Mouse (Mus musculus) heart, adult 11 months (tissue): ENCODE data around the gene Snapc1.

Source experiments
- DNase-seq: peaks from one replicate; pipeline ENCODE4 v3.0.0; 2022

Snapc1 gene

GRCm38 (mm10) chr12:73964291-73965281 lies at the start of gene Snapc1:
Gene Snapc1 (plus strand): TSS chr12:73964481.
- DNase-seq: peak; percentile 100

GRCm38 (mm10) chr12:73918479-73918878 lies 45.8 kb upstream of the Snapc1 start:
- DNase-seq: no peak

DNA sequence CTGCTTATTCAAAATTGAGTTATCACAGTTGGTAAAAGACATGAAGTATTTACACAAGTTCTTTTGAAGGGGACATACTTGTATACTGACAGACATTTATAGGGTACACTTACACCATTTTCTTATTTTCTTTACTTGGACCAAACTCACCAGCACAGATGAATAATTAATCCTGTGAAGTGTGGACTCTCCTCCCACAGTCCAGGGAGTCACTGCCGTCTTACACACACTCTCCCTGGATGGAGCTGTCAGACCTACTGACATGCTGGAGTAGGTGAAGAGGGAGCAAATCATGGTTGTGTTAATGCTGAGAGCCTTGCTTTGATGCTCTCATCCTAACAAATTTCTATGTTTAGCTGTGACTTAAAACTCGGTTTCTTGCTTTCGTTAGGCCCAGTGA lies 34.0 kb upstream of the Snapc1 start:
- no peak for DNase-seq

DNA sequence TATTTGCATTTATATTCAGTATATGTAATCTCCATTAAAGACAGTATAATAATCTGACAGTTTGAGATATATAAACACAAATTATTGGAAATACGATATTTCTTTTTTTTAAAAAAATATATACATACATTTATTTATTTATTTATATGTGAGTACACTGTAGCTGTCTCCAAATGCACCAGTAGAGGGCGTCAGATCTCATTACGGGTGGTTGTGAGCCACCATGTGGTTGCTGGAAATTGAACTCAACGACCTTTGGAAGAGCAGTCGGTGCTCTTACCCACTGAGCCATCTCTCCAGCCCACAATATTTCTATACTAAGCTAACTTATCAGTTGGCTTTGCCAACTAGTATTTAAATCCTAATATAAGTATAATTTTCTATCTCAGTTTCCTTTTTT lies 33.0 kb upstream of the Snapc1 start:
- no peak for DNase-seq

GRCm38 (mm10) chr12:73934528-73934927 lies 29.8 kb upstream of the Snapc1 start:
- no peak for DNase-seq

GRCm38 (mm10) chr12:73937353-73937752 lies 26.9 kb upstream of the Snapc1 start, which contains the start of gene Gm49321:
Gene Gm49321 (plus strand): TSS chr12:73937653.
- DNase-seq: no peak

- peak; percentile 95 for DNase-seq
Observed at GRCm38 (mm10) chr12:73939542-73939941, 24.7 kb upstream of the Snapc1 start.

DNA sequence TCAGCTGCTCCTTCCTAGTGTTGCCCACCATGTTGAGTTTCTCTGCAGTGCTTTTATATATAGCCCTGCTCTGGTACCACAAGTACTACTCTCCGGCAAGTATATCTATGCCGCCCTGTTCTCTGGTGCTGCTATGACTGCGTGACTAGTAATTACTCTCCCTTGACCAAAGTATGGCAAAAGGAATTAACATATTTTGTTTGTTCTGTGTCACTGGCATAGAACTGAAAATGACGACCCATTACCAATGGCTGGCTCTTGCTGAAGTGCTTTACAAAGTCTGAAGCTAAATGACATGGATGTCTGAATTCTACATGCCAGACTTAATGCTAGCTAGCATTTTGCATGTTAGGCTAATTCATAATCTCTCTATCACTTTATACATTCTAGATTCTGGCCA lies 15.9 kb upstream of the Snapc1 start:
- DNase-seq: peak; percentile 76

GRCm38 (mm10) chr12:73949318-73950058 lies 14.8 kb upstream of the Snapc1 start:
- DNase-seq: peak; percentile 95

DNA sequence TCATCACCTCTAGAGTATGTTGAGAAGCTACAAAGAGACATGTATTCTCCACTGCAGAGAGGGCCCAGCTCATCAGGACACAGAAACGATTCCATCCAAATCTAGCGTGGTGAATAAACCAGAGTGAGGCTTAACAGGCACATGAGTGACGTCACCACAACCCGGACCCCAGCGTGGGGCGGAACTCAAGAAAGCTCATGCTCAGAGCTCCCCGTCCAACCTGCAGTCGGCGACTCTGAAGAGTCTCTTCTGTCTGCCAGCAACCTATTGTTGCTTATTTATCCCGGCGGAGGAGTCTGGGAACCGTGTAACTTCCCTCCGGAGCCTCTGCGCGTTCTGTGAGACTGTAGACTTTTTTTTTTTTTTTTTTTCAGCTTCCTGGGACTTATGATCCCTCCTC lies 11.4 kb upstream of the Snapc1 start:
- DNase-seq: peak; percentile 92

GRCm38 (mm10) chr12:73953420-73954186 lies 10.7 kb upstream of the Snapc1 start:
- DNase-seq: peak; percentile 68

DNA sequence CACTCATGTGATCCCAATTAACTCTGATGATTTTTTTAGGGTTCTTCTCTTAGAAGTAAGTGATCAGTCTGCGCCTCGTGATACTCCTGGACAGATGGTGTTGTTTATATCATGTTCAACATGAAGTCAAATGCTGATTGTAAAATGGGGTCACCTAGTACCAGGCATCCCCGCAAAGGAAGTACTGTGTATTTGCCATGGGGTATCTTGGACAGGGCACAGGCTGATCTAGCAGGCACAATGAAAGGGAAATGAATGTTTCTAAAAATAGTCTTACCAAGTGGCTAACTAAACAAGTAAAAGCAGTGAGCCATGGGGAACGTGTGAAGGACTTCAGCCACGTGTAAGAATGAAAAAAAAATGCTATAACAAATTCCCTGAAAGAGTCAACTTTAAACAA lies 9.5 kb upstream of the Snapc1 start:
- no peak for DNase-seq

- DNase-seq: peak; percentile 23
Observed at GRCm38 (mm10) chr12:73957676-73958075, 6.6 kb upstream of the Snapc1 start.

- peak; percentile 66 for DNase-seq
Observed at GRCm38 (mm10) chr12:73958830-73959229, 5.5 kb upstream of the Snapc1 start.

DNA sequence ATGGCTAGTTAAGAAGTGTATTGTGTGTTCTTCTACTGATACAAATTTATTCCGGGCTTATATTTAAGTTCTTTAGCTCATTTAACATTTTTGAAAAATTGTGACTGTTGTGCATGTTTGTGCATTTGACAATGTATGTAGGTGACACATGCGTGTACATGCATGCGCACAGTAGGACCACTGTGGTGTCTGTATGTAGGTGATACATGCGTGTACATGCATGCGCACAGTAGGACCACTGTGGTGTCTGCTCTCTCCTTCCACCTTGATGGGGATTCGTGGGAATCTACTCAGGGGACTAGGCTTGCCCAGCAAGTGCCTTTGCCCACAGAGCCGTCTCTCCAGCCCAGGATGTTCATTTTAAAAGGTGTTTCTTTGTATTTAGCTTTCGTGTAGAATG lies 4.9 kb downstream of the Snapc1 start:
- peak; percentile 49 for DNase-seq

- DNase-seq: no peak
Observed at GRCm38 (mm10) chr12:73974584-73974983, 10.3 kb downstream of the Snapc1 start.

DNA sequence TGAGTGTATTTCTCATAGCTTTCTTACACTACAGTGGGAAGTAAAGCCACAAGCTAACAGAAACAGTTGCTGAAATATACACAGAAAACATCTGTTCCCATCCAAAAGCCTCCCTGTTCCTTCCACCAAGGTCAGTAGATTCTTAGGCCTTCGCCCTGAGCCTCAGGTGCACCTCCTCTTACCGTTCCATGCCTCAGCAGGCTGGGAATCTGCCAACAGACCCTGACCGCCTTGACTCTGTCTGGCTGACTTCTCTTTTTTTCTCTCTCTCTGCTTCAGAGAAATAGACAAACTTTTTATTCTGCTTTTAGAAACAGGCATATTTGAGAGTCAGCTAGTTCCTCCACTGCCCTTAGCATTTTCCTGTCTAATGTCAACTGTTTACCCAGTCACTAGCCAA lies 13.9 kb downstream of the Snapc1 start:
- DNase-seq: no peak

DNA sequence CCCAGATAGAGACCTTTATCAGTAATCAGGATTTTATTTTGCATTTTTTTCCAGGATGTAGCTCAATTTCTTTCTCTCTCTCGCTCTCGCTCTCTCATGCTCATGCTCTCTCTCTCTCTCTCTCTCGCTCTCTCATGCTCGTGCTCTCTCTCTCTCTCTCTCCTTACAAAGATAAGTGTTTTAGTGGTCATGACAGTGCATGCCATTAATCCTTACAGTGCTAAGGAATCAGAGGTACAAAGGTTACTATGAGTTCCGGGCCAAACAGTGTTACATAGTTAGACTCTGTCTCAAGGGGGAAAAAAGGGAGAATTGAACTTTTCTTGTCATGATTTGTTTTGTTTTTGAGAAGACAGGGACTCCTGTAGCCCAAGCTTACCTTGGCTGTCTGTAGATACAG lies 15.4 kb downstream of the Snapc1 start:
- no peak for DNase-seq

DNA sequence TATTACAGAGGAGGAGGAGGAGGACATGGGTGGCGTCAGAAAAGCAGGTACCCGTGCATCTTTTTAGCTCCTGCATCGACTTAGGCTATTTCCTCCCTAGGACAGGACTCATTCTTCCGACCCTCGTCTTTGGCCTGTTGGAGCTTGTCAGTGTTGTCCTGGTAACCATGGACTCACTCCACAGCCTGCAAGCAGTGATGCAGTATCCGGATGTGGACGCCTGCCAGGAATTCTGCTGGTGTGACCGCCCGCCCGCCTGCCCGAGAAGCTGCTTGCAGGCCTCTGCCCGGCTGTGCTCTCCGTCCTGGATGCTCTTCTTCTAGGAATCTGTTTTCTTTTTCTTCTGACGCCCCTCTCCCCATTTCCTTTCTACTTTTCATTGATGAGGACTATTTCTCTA lies 18.3 kb downstream of the Snapc1 start:
- peak; percentile 96 for DNase-seq

DNA sequence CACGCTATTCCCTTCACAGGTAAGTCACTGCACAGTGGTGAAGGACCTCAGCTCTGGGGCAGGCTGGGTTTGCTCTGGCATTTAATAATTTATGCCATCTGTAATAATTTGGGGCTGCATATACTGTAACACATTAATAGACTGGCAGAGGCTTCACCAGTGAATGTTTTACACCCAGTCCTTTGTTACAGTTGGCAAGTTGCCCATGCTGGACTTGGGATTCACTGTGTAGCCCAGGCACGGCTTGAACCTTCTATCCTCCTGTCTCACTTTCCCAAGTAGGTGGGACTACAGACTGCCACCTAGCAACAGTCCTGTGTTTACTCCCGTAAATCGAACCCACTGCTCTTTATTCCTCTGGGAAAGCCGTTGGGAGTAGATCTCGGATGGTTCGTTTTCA lies 22.0 kb downstream of the Snapc1 start:
- DNase-seq: no peak

DNA sequence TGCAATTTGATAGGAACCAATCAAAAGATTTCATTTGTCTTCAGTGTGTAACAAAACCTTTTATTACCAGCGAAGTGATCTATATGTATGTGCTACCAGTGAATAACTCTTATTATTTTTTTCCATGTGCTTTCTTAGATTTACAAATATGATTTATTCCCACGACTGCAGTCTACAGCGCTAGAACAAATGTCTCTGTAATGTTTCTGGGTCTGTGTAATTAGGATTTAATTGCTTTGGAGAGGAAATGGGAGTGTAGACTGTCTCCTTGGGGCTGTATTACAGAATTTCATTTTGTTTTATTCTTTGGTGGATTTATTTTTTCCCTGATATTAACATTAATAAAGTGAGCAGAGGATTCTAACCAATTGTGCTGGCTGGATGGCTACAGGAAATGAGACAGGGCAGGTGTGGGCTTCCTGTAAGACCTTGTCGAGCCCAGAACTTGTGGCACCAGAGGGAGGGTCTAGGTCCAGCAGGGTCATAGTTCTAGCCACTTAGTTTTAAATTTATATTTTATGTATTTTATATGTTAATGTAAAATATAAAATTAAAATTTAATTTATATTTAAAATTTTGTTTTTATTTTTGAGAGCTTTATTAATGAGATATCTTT lies 24.2 kb downstream of the Snapc1 start:
- DNase-seq: no peak

GRCm38 (mm10) chr12:73989594-73989993 lies 25.3 kb downstream of the Snapc1 start:
- peak; percentile 88 for DNase-seq

DNA sequence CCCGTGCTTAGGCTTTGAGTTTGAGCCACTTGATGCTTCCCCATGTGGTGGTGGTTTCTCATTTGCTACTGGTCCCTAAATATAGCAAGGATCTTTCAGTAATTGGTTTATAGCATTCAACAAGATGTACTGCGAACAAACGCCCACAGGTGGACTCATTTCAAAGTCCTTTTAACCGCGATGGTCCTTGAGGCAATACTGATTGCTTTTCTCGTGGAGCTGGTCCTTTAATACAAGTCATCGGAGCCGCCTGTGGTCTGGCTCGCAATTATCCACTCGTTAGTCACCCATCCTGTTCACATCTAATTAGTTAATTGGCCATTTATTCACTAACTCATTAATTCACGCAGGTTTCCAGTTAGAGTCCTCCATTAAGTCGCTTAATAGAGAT lies 32.6 kb downstream of the Snapc1 start:
- DNase-seq: no peak
